In the genomic region with DNA sequence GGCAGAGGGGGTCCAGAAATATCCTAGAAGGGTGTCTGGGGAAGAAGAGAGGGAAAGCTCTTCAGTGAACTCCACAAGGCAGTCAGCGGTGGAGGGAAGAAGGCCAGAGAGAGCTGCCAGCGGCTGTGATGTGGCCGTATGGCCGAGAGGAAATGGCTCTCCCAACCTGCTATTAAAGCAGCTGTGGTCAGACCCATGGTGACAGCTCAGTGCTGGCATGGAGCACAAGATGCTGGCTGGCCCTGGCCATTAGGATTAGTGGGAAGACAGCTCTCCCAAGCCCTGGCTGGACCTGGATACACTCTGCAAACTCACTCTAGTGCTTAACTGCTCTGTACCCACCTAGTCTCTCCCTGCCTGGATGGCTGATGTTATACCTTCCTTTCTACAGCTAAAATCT, we compare ENCODE assay signal across 18 mouse cellular contexts.
DNase-seq lines count a peak whose midpoint lies in the region.
"Had no signal": no experiment of that assay in that cellular context is flagged by ENCODE, and none has a peak within 500 bp of the region (broad histone marks: within the 10 kb centered on the region; RNA-seq: fewer than 3 reads in every experiment).

No protein-coding gene starts in this region.

- H3K27ac ChIP-seq in limb, embryonic 10.5 days = peak overlapping the region; percentile 71
- H3K27ac ChIP-seq: macrophage; midbrain, embryonic 10.5 days had no signal

- no peaks in the 10 kb centered on the region for H3K36me3 ChIP-seq in limb, embryonic 10.5 days
- H3K36me3 ChIP-seq: midbrain, embryonic 10.5 days had no signal

- no peak overlapping the region for H3K4me3 ChIP-seq in limb, embryonic 10.5 days
- H3K4me3 ChIP-seq: midbrain, embryonic 10.5 days had no signal

- peaks cover 20% of the 10 kb centered on the region; the same call in 1 of the 2 replicates for H3K27me3 ChIP-seq in limb, embryonic 10.5 days (ENCODE audit: low read depth, poor library complexity, severe bottlenecking)

- no peaks in the 10 kb centered on the region for H3K9me3 ChIP-seq in limb, embryonic 10.5 days (replicated peaks)
- H3K9me3 ChIP-seq: G1E; midbrain, embryonic 10.5 days had no signal

- peak; percentile 61 to 76 for DNase-seq in cerebellum, postnatal 10 days
- no peak for DNase-seq in cerebellum, adult 8-10 months
- DNase-seq in heart, postnatal 14 days = peak; percentile 19 to 40
- DNase-seq in heart, postnatal 36 days = no peak
- DNase-seq in 3134 (ENCODE audit: extremely low read depth, insufficient read length, low spot score) = peak; percentile 60
- DNase-seq in limb, embryonic 10.5 days (ENCODE audit: low spot score) = no peak
- DNase-seq in adrenal gland, postnatal 25 days = no peak
- no peak for DNase-seq in embryo, embryonic 10 days (ENCODE audit: low spot score)
- DNase-seq: adrenal gland, postnatal 36 days; cerebellum, adult 11-12 months; forebrain, postnatal 0 days; kidney, adult 11 months; lung, adult 18-20 months; right cerebral cortex, postnatal 4 days; thymus, postnatal 14 days had no signal

- intact Hi-C loops in heart, postnatal 14 days (cut with DNase I) = no loop called here
- intact Hi-C loops in heart, postnatal 36 days (cut with DNase I) = loop anchor here (5.0 kb wide), 1 partner anchor 96 kb away; no protein-coding TSS in a partner anchor

- 19% methylated on average over 4 of the region's 4 CpGs for WGBS in limb, embryonic 10.5 days

- H3K4me1 ChIP-seq in limb, embryonic 10.5 days = peaks cover 65% of the 10 kb centered on the region

Comparison
In these comparisons a context has a peak if more than half of its experiments do, and no peak if none do; other contexts are left out.
1. DNase-seq: peak in cerebellum, postnatal 10 days (2 of 2), heart, postnatal 14 days (2 of 2) and 3134 (single experiment); none in cerebellum, adult 8-10 months (single experiment), heart, postnatal 36 days (0 of 2), limb, embryonic 10.5 days (single experiment), adrenal gland, postnatal 25 days (single experiment) and embryo, embryonic 10 days (single experiment).